Mouse (Mus musculus) embryo, embryonic 11 days (tissue): ENCODE results near the gene Treml2.

ENCODE experiments used
- DNase-seq: peaks from one replicate; pipeline ENCODE4 v3.0.0-alpha.2; 2015

The Treml2 gene

GRCm38 (mm10) chr17:48299203-48299602, at the start of gene Treml2:
Treml2 (plus strand) TSS chr17:48299498.
- peak; percentile 41 for DNase-seq

- DNase-seq: no peak
These were observed 49.8 kb upstream of the Treml2 start for GRCm38 (mm10) chr17:48249501-48249900.

GRCm38 (mm10) chr17:48250631-48251030, 48.7 kb upstream of the Treml2 start:
- no peak for DNase-seq

GRCm38 (mm10) chr17:48256575-48256974, 42.7 kb upstream of the Treml2 start:
- DNase-seq: no peak

GRCm38 (mm10) chr17:48261868-48262267, 37.4 kb upstream of the Treml2 start:
- no peak for DNase-seq

- DNase-seq: no peak
These were observed 35.4 kb upstream of the Treml2 start, which contains the start of gene Treml4 for GRCm38 (mm10) chr17:48263741-48264362. Treml4 (plus strand) TSS chr17:48264295.

- DNase-seq: no peak
These were observed 34.6 kb upstream of the Treml2 start for GRCm38 (mm10) chr17:48264662-48265061.

GRCm38 (mm10) chr17:48266138-48266537, 33.2 kb upstream of the Treml2 start:
- DNase-seq: peak; percentile 34

- no peak for DNase-seq
These were observed 32.5 kb upstream of the Treml2 start for GRCm38 (mm10) chr17:48266610-48267304.

- no peak for DNase-seq
These were observed 31.7 kb upstream of the Treml2 start for GRCm38 (mm10) chr17:48267591-48267990.

GRCm38 (mm10) chr17:48268276-48268675, 31.0 kb upstream of the Treml2 start:
- DNase-seq: no peak

- DNase-seq: no peak
These were observed 29.5 kb upstream of the Treml2 start for GRCm38 (mm10) chr17:48269833-48270232.

- no peak for DNase-seq
These were observed 27.1 kb upstream of the Treml2 start for GRCm38 (mm10) chr17:48272158-48272557.

GRCm38 (mm10) chr17:48272598-48272997, 26.7 kb upstream of the Treml2 start:
- no peak for DNase-seq

- no peak for DNase-seq
These were observed 25.2 kb upstream of the Treml2 start for GRCm38 (mm10) chr17:48274098-48274497.

- peak; percentile 88 for DNase-seq
These were observed 24.4 kb upstream of the Treml2 start for GRCm38 (mm10) chr17:48274885-48275284.

- no peak for DNase-seq
These were observed 23.6 kb upstream of the Treml2 start for GRCm38 (mm10) chr17:48275736-48276135.

GRCm38 (mm10) chr17:48278381-48278780, 20.9 kb upstream of the Treml2 start:
- no peak for DNase-seq

- no peak for DNase-seq
These were observed 20.3 kb upstream of the Treml2 start for GRCm38 (mm10) chr17:48279002-48279401.

- DNase-seq: peak; percentile 12
These were observed 18.2 kb upstream of the Treml2 start for GRCm38 (mm10) chr17:48280943-48281738.

- DNase-seq: peak; percentile 78
These were observed 17.6 kb upstream of the Treml2 start for GRCm38 (mm10) chr17:48281739-48282085.

- peak; percentile 11 for DNase-seq
These were observed 12.5 kb upstream of the Treml2 start for GRCm38 (mm10) chr17:48286765-48287164.

- peak; percentile 19 for DNase-seq
These were observed 12.0 kb upstream of the Treml2 start for GRCm38 (mm10) chr17:48287276-48287675.
